7 mouse cellular contexts compared by ENCODE assay signal in genomic region chr19:47302191-47302852, GRCm38 (mm10).
A peak's percentile ranks its signal among the peaks of the same experiment; 100 is the strongest.
DNase-seq lines count a peak whose midpoint lies in the region; ATAC-seq and TF ChIP-seq lines count a peak whose summit lies in the region.

No protein-coding gene starts in this region.

- H3K4me3 ChIP-seq in embryonic facial prominence, embryonic 14.5 days (ENCODE audit: low read depth, low read length), result no peak overlapping the region
- no peak overlapping the region for H3K4me3 ChIP-seq in hindbrain, embryonic 16.5 days (ENCODE audit: low read length)
- H3K4me3 ChIP-seq in liver, embryonic 13.5 days (replicated peaks), result no peak overlapping the region
- no peak overlapping the region for H3K4me3 ChIP-seq in neural tube, embryonic 15.5 days (replicated peaks)

- TF ChIP-seq CTCF in brain, embryonic 14.5 days (IDR thresholded peaks at IDR 0.05; ENCODE audit: borderline replicate concordance, extremely low read depth, insufficient read depth, insufficient read length), result no peak

- H3K9me3 ChIP-seq in embryonic facial prominence, embryonic 14.5 days (ENCODE audit: control insufficient read depth, low read length), result no peaks in the 10 kb centered on the region
- no peaks in the 10 kb centered on the region for H3K9me3 ChIP-seq in hindbrain, embryonic 16.5 days (ENCODE audit: control insufficient read depth, low read length)
- H3K9me3 ChIP-seq in liver, embryonic 13.5 days (replicated peaks), result no peaks in the 10 kb centered on the region
- no peaks in the 10 kb centered on the region for H3K9me3 ChIP-seq in neural tube, embryonic 15.5 days (replicated peaks)

- peaks cover 46% of the 10 kb centered on the region for H3K36me3 ChIP-seq in embryonic facial prominence, embryonic 14.5 days (ENCODE audit: control insufficient read depth, insufficient read depth, low read length)
- H3K36me3 ChIP-seq in hindbrain, embryonic 16.5 days (ENCODE audit: control insufficient read depth, insufficient read depth, low read length), result no peaks in the 10 kb centered on the region
- no peaks in the 10 kb centered on the region for H3K36me3 ChIP-seq in liver, embryonic 13.5 days
- no peaks in the 10 kb centered on the region for H3K36me3 ChIP-seq in neural tube, embryonic 15.5 days

- DNase-seq in brain, embryonic 14.5 days (ENCODE audit: low read depth), result peak; percentile 58
- peak; percentile 51 for DNase-seq in embryonic facial prominence, embryonic 14.5 days (ENCODE audit: low spot score)
- no peak for DNase-seq in liver, embryonic 13.5 days
- no peak for DNase-seq in frontal cortex, adult 2 months (ENCODE audit: extremely low spot score in 1 of 2, low spot score in 1 of 2)
- DNase-seq in layer of hippocampus, adult 18-20 months (ENCODE audit: low spot score in 2 of 2), result no peak

- no peak for TF ChIP-seq POLR2A in brain, embryonic 14.5 days (IDR thresholded peaks at IDR 0.05; ENCODE audit: borderline replicate concordance, extremely low read depth, insufficient read depth, insufficient read length, poor library complexity, severe bottlenecking)

- peak overlapping the region; percentile 85 for H3K27ac ChIP-seq in embryonic facial prominence, embryonic 14.5 days (replicated peaks; ENCODE audit: low read depth, low read length)
- H3K27ac ChIP-seq in hindbrain, embryonic 16.5 days (ENCODE audit: low read depth, low read length), result peak overlapping the region; percentile 51; the same call in 1 of the 2 replicates
- H3K27ac ChIP-seq in liver, embryonic 13.5 days, result no peak overlapping the region
- peak overlapping the region; percentile 45 for H3K27ac ChIP-seq in neural tube, embryonic 15.5 days (replicated peaks)

- peak overlapping the region; percentile 41 for H3K9ac ChIP-seq in embryonic facial prominence, embryonic 14.5 days (ENCODE audit: low read depth, low read length)
- H3K9ac ChIP-seq in hindbrain, embryonic 16.5 days (ENCODE audit: low read depth, low read length), result no peak overlapping the region
- no peak overlapping the region for H3K9ac ChIP-seq in liver, embryonic 13.5 days
- H3K9ac ChIP-seq in neural tube, embryonic 15.5 days (replicated peaks), result no peak overlapping the region

- peak overlapping the region; percentile 35 for H3K4me2 ChIP-seq in embryonic facial prominence, embryonic 14.5 days (ENCODE audit: low read depth, low read length)
- no peak overlapping the region for H3K4me2 ChIP-seq in hindbrain, embryonic 16.5 days (ENCODE audit: low read length)
- H3K4me2 ChIP-seq in liver, embryonic 13.5 days, result no peak overlapping the region
- H3K4me2 ChIP-seq in neural tube, embryonic 15.5 days, result peak overlapping the region; percentile 26

- H3K4me1 ChIP-seq in embryonic facial prominence, embryonic 14.5 days (ENCODE audit: control insufficient read depth, insufficient read depth, low read length), result peaks cover 46% of the 10 kb centered on the region
- H3K4me1 ChIP-seq in hindbrain, embryonic 16.5 days (ENCODE audit: control insufficient read depth, insufficient read depth, low read depth, low read length), result peaks cover 18% of the 10 kb centered on the region
- peaks cover 14% of the 10 kb centered on the region for H3K4me1 ChIP-seq in liver, embryonic 13.5 days (replicated peaks)
- peaks cover 24% of the 10 kb centered on the region for H3K4me1 ChIP-seq in neural tube, embryonic 15.5 days

- 50% methylated on average over 21 of the region's 21 CpGs for WGBS in embryonic facial prominence, embryonic 14.5 days
- WGBS in hindbrain, embryonic 16.5 days, result 42% methylated on average over 21 of the region's 21 CpGs
- 68% methylated on average over 21 of the region's 21 CpGs for WGBS in liver, embryonic 13.5 days (ENCODE audit: insufficient replicate concordance)
- WGBS in neural tube, embryonic 15.5 days, result 67% methylated on average over 21 of the region's 21 CpGs

- no peak for ATAC-seq in embryonic facial prominence, embryonic 14.5 days (ENCODE audit: low read depth)
- ATAC-seq in hindbrain, embryonic 16.5 days, result 0 out of 2 replicates have a peak, but pooled peaks have one; percentile 22
- 0 out of 2 replicates have a peak, but pooled peaks have one; percentile 25 for ATAC-seq in liver, embryonic 13.5 days (ENCODE audit: low read depth)
- ATAC-seq in neural tube, embryonic 15.5 days (ENCODE audit: low FRiP score), result no peak

- H3K27me3 ChIP-seq in embryonic facial prominence, embryonic 14.5 days (replicated peaks; ENCODE audit: control insufficient read depth, insufficient read depth, low read length), result no peaks in the 10 kb centered on the region
- H3K27me3 ChIP-seq in hindbrain, embryonic 16.5 days (replicated peaks; ENCODE audit: control insufficient read depth, insufficient read depth, low read length), result no peaks in the 10 kb centered on the region
- no peaks in the 10 kb centered on the region for H3K27me3 ChIP-seq in liver, embryonic 13.5 days
- H3K27me3 ChIP-seq in neural tube, embryonic 15.5 days (replicated peaks), result no peaks in the 10 kb centered on the region

Comparison
In these comparisons a context has a peak if more than half of its experiments do, and no peak if none do; other contexts are left out.
1. DNase-seq: peak in brain, embryonic 14.5 days (single experiment) and embryonic facial prominence, embryonic 14.5 days (single experiment); none in liver, embryonic 13.5 days (single experiment), frontal cortex, adult 2 months (0 of 2) and layer of hippocampus, adult 18-20 months (0 of 2).
2. ATAC-seq: peak in hindbrain, embryonic 16.5 days (single experiment) and liver, embryonic 13.5 days (single experiment); none in embryonic facial prominence, embryonic 14.5 days (single experiment) and neural tube, embryonic 15.5 days (single experiment).
3. H3K4me2 ChIP-seq: peak in embryonic facial prominence, embryonic 14.5 days (single experiment) and neural tube, embryonic 15.5 days (single experiment); none in hindbrain, embryonic 16.5 days (single experiment) and liver, embryonic 13.5 days (single experiment).